Mouse (Mus musculus): ENCODE measurements at regions not wholly inside any gene's neighbourhood (a gene's known extent, or its start where the extent isn't known, plus 50 kb on each side); places are given as distances from the start of the nearest gene placed in this dataset.

DNA sequence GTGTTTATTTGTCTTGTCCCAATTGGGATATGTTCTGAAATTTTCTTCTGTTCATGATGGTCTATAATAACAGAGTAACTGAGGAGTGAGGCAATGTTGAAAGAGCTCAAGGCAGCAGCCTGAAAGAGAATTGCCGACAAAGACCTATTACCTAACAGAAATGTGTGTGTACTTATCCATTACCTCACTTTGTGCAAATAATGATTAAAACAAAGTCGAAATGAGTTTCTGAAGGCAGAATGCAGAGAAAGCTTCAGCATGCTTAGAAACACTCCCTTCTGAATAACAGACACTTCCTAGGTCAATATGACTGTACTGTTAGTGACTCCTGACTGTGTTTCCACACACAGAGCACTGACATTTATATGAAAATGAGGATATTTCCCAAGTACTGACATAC is 63.0 kb downstream of the Kbtbd8 start:
- ATAC-seq: no peak
- Histone ChIP-seq H3K27me3 (replicated peaks) (no peaks in the 10 kb centered on the region), H3K4me2 (replicated peaks) (no peak overlapping the region), H3K4me3 (replicated peaks) (no peak overlapping the region), H3K9ac (no peak overlapping the region), H3K4me1 (replicated peaks) (no peaks in the 10 kb centered on the region), H3K27ac (no peak overlapping the region), H3K9me3 (no peaks in the 10 kb centered on the region), H3K36me3 (no peaks in the 10 kb centered on the region)
- 50% methylated on average over 2 of the region's 2 CpGs for WGBS

DNA sequence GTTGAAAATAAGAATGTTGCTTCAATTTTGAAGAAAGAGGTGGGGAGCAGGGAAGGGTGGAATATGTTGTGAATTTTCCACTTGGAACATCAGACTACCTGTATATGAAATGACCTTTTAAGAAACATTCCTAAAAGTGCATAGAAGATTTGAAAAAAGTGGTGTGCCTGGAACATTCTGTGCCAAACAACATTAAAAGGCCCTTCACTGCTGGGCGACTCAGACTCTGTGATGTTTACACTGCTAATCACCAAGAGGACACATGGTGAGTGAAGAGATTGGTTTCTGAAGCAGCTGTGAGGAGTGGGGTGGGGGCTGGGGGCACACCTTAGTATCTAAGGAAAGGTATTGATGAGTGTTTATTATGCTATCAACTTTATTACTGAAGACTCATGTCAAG is 65.2 kb downstream of the Kbtbd8 start:
- Histone ChIP-seq H3K4me2 (replicated peaks) (no peak overlapping the region), H3K27ac (no peak overlapping the region), H3K27me3 (replicated peaks) (no peaks in the 10 kb centered on the region), H3K4me1 (replicated peaks) (no peaks in the 10 kb centered on the region), H3K9ac (no peak overlapping the region), H3K4me3 (replicated peaks) (no peak overlapping the region), H3K36me3 (no peaks in the 10 kb centered on the region), H3K9me3 (no peaks in the 10 kb centered on the region)
- WGBS: 22% methylated on average over 1 of the region's 1 CpGs
- no peak for ATAC-seq

DNA sequence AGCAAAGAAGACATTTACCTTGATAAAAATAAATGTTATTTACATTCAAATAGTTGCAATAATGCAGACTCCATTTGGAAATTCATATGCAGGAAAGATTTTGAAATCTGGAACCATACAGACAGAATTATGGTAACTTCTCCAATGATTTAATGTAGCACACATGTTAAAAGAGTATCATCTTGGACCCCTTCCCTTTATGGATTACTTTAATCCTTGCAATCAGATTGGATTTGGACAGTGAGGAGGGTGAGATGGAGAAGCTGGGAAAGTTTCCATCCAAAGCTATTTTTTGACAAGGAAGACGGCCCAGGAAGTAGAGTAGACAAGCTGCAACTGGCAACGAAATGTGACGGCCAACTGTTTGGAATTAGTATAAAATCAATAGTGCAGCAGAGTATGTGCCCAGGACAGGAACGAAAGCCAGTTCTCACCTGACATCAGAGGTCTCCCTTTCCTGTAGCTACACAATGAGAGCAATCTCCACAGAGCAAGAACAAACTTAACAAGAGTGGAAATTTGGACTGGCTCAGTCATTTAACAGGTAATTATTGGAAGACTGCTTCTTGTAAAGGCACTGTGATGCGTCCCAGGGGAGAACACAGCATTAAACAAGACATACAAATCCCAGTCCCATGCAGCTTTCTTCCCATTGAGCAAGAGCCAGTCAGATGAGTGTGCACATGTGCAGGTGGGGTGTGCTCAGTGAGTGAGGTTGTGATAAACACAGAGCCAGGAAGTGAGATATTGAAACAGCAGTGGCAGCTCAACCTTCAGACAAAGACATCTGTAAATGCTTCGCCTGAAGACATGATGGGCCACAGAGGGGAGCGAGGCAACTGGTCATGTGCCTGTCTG is 68.3 kb downstream of the Kbtbd8 start:
- no peaks in the 10 kb centered on the region for H3K36me3 ChIP-seq
- H3K4me2 ChIP-seq (replicated peaks): no peak overlapping the region
- H3K4me1 ChIP-seq (replicated peaks): no peaks in the 10 kb centered on the region
- WGBS: 63% methylated on average over 7 of the region's 7 CpGs
- H3K9ac ChIP-seq: no peak overlapping the region
- no peaks in the 10 kb centered on the region for H3K27me3 ChIP-seq (replicated peaks)
- no peak for ATAC-seq
- no peak overlapping the region for H3K27ac ChIP-seq
- H3K9me3 ChIP-seq: no peaks in the 10 kb centered on the region
- H3K4me3 ChIP-seq (replicated peaks): no peak overlapping the region

DNA sequence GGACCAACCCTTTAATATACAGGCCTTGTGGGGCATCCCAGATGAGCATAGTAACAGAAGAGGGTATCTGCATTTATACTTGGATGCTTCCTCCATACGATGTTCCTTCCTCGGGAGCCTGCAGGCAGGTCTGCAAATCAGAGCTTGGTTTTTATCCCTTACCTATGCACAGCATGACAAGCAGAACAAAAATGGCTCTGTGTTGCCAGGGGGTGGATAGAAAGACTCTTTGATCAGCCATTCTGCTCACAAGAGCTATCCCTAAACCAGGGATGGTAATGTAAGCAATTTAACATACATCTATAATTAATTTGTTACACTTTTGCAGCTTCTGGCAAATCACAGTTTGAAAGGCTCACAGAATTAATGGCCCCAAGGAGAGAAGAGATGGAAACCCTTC is 79.6 kb downstream of the Kbtbd8 start:
- H3K9ac ChIP-seq: no peak overlapping the region
- H3K4me2 ChIP-seq (replicated peaks): no peak overlapping the region
- no peaks in the 10 kb centered on the region for H3K36me3 ChIP-seq
- H3K9me3 ChIP-seq: no peaks in the 10 kb centered on the region
- H3K27me3 ChIP-seq (replicated peaks): no peaks in the 10 kb centered on the region
- H3K4me1 ChIP-seq (replicated peaks): no peaks in the 10 kb centered on the region
- no peak for ATAC-seq
- 62% methylated on average over 2 of the region's 2 CpGs for WGBS
- H3K4me3 ChIP-seq (replicated peaks): no peak overlapping the region
- no peak overlapping the region for H3K27ac ChIP-seq

DNA sequence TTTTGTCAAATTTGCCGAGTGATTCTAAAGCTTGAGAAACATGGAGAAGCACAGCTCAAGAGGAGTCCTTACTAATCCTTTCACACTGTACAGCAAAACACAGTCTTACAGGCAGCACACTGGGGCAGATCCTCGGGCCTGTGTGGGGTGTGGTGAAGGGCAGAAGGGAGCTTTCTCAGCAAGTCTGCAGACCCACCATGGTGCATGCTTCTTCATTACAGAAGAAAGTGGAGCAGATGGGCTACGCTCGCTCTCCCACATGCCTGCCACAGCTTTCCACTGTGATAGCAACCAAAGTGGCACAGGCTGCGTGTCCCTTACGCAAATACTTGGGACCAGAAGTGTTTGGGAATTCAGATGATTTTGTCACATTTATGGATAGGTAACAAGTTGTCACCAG is 81.6 kb downstream of the Kbtbd8 start:
- H3K4me2 ChIP-seq (replicated peaks): no peak overlapping the region
- H3K9ac ChIP-seq: no peak overlapping the region
- no peaks in the 10 kb centered on the region for H3K36me3 ChIP-seq
- no peak overlapping the region for H3K27ac ChIP-seq
- 86% methylated on average over 6 of the region's 6 CpGs for whole genome bisulfite sequencing
- no peak for ATAC-seq
- H3K9me3 ChIP-seq: no peaks in the 10 kb centered on the region
- H3K4me3 ChIP-seq (replicated peaks): no peak overlapping the region
- no peaks in the 10 kb centered on the region for H3K4me1 ChIP-seq (replicated peaks)
- no peaks in the 10 kb centered on the region for H3K27me3 ChIP-seq (replicated peaks)

DNA sequence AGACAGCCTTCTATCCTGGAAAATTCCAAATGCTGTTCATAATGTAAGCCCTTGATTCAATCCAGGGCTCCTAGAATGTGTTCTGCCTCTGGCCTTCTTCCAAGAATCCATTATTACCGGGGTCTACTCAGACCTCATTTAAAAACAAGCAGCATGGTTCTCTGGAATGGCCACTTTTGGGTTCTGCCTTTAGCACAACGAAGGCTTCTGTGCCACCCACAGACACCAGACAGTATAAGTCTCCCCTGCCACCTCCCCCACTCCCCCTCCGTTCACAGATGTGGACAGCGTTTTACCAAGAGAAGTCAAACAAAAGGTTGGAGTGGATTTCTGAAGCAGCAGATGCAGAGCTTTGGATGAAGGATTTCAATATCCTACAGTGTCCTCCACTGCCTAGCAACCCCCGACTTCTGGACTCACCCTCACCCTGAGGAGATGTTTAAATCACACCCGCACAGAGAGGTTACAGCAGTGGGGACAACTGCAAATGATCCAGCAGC is 85.3 kb downstream of the Kbtbd8 start:
- WGBS: 29% methylated on average over 6 of the region's 6 CpGs

DNA sequence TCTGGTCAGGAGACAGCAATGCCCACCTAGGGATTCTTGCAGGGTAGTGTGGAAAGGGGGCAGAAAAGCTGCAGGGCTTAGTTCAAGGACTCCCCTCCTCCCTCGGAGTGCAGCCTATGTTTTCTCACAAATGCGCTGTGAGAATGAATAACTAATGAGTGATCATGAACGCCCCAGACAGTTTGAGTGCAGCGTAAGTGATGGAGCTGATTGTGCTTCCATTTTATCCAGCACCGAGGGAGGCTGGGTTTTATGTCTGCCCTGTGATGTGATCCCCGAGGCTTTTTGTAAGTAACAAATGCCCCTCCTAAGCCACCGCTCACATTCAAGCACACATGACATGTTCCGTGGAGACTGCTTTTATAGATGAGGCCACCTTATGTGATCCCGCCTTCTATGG is 85.9 kb downstream of the Kbtbd8 start:
- WGBS: 74% methylated on average over 9 of the region's 9 CpGs
- Histone ChIP-seq H3K9me3 (no peaks in the 10 kb centered on the region), H3K4me2 (replicated peaks) (no peak overlapping the region), H3K4me3 (replicated peaks) (no peak overlapping the region), H3K9ac (no peak overlapping the region), H3K36me3 (no peaks in the 10 kb centered on the region), H3K27ac (no peak overlapping the region), H3K27me3 (replicated peaks) (no peaks in the 10 kb centered on the region), H3K4me1 (replicated peaks) (no peaks in the 10 kb centered on the region)
- no peak for ATAC-seq

More for the DNA sequence above, 85.3 kb downstream of the Kbtbd8 start:
- Histone ChIP-seq H3K4me1 (replicated peaks) (no peaks in the 10 kb centered on the region), H3K4me2 (replicated peaks) (no peak overlapping the region), H3K27me3 (replicated peaks) (no peaks in the 10 kb centered on the region), H3K27ac (no peak overlapping the region), H3K9me3 (no peaks in the 10 kb centered on the region), H3K4me3 (replicated peaks) (no peak overlapping the region), H3K36me3 (no peaks in the 10 kb centered on the region), H3K9ac (no peak overlapping the region)
- peak; percentile 23; the same call in 1 of the 2 replicates for ATAC-seq

DNA sequence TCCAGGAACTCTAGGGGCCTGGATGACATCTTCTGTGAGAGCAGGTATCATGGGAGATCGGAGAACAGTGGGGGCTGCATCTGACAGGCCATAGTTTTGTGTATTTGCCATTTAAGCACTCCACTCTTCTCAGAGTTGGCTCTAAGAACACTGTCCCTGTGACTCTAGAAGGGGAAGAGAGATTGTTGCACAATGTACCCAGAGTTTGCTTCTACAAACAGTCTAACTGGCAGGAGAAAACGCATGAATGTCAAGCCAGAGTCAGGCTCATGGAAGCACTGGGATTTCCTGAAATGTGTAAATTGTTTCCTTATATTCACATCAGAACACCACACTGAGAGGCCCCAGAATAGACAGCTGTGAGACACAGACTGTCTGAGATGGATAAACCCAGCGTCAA is 87.2 kb downstream of the Kbtbd8 start:
- no peak overlapping the region for H3K4me3 ChIP-seq (replicated peaks)

DNA sequence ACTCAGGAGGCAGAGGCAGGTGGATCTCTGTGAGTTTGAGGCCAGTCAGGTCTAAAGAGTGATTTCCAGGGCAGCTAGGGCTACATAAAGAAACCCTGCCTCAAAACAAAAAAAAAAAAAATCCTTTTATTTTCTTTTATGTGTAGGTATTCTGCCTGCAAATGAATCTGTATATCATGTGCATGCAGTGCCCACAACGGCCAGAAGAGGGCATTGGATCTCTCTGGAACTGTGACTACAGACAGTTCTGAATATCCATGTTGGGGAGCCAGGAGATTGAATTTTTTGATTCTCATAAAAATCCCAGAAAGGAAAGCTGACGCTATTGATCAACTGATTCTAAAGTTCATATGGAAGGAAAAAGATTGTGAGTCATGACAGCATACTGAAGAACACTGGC is 90.0 kb downstream of the Kbtbd8 start:
- WGBS: 44% methylated on average over 2 of the region's 2 CpGs
- Histone ChIP-seq H3K4me3 (replicated peaks) (no peak overlapping the region), H3K36me3 (no peaks in the 10 kb centered on the region), H3K9ac (no peak overlapping the region), H3K4me2 (replicated peaks) (no peak overlapping the region), H3K27ac (no peak overlapping the region), H3K9me3 (no peaks in the 10 kb centered on the region), H3K27me3 (replicated peaks) (no peaks in the 10 kb centered on the region), H3K4me1 (replicated peaks) (no peaks in the 10 kb centered on the region)
- ATAC-seq: no peak

More for the DNA sequence above, 87.2 kb downstream of the Kbtbd8 start:
- Histone ChIP-seq H3K27ac (no peak overlapping the region), H3K9me3 (no peaks in the 10 kb centered on the region), H3K27me3 (replicated peaks) (no peaks in the 10 kb centered on the region), H3K4me2 (replicated peaks) (no peak overlapping the region), H3K9ac (no peak overlapping the region), H3K4me1 (replicated peaks) (no peaks in the 10 kb centered on the region), H3K36me3 (no peaks in the 10 kb centered on the region)
- no peak for ATAC-seq
- 66% methylated on average over 3 of the region's 3 CpGs for WGBS

DNA sequence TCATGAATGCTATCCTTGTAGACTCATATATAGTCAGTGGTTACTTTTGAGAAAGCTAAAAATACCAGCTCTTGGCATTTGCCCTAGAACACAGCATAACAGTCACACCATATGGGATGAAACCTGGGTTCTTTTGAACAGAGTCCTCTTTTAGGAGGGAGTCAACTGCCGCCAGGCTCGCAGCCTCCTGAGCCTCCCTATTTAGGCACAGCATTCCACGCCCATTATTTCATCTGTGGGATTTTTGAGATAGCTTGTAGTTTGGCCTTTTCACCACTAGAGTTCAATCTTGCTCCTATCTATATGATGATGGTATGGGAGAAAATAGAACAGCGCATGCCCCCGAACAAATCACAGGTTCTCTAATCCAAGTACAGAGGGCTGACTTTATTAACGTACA is 100.4 kb downstream of the Kbtbd8 start:
- peaks cover 4% of the 10 kb centered on the region; the same call in 1 of the 2 replicates for H3K27me3 ChIP-seq (replicated peaks)
- no peak overlapping the region for H3K4me2 ChIP-seq (replicated peaks)
- H3K27ac ChIP-seq: no peak overlapping the region
- no peaks in the 10 kb centered on the region for H3K36me3 ChIP-seq
- H3K9ac ChIP-seq: no peak overlapping the region
- H3K4me1 ChIP-seq (replicated peaks): no peaks in the 10 kb centered on the region
- H3K4me3 ChIP-seq (replicated peaks): no peak overlapping the region
- WGBS: 40% methylated on average over 6 of the region's 6 CpGs
- ATAC-seq: no peak
- no peaks in the 10 kb centered on the region for H3K9me3 ChIP-seq

DNA sequence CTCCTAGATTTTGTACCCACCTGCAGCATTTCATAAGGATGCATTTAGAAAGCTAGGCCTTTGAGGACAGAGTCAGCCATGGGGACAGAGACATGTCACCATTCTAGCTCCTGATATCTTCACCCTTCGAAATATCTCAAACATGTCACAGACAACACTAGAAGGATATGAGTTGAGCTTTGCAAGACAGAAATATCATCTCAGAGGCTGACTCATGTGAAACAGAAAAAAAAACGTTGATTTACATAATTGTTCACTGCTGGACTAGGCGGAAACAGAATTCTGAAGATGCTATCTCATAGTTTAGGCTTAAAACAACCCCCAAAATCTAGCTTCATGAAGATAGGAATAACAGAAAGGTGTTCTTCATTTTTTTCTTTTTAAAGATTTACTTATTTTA is 101.8 kb downstream of the Kbtbd8 start:
- no peak for ATAC-seq
- WGBS: 66% methylated on average over 3 of the region's 3 CpGs
- no peak overlapping the region for H3K9ac ChIP-seq
- H3K4me3 ChIP-seq (replicated peaks): no peak overlapping the region
- H3K9me3 ChIP-seq: no peaks in the 10 kb centered on the region
- no peaks in the 10 kb centered on the region for H3K36me3 ChIP-seq
- no peak overlapping the region for H3K27ac ChIP-seq
- peaks cover 4% of the 10 kb centered on the region; the same call in 1 of the 2 replicates for H3K27me3 ChIP-seq (replicated peaks)
- H3K4me1 ChIP-seq (replicated peaks): no peaks in the 10 kb centered on the region
- no peak overlapping the region for H3K4me2 ChIP-seq (replicated peaks)

DNA sequence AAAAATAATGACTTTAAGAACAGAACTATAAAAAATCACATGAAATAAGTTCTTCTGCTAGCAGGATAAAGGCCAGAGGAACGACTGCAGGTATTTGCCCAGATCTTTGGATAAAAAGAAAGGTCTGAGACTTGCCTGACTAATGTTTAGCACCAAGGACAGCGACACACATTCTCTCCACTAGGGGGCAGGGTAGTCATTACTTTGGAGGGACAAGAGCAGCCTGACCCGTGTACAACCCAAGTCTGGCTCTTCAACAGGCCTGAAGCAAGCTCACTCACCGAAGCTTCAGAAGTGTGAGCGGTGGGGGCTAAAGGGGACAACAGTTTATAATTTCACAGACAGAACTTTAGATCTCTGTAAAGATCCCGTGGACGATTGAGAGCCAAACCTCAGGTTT is 98.4 kb upstream of the Gm10234 start:
- Histone ChIP-seq H3K9me3 (no peaks in the 10 kb centered on the region), H3K27me3 (replicated peaks) (no peaks in the 10 kb centered on the region), H3K4me1 (replicated peaks) (no peaks in the 10 kb centered on the region), H3K4me2 (replicated peaks) (no peak overlapping the region), H3K27ac (no peak overlapping the region), H3K4me3 (replicated peaks) (no peak overlapping the region), H3K9ac (no peak overlapping the region), H3K36me3 (no peaks in the 10 kb centered on the region)
- WGBS: 27% methylated on average over 7 of the region's 7 CpGs
- ATAC-seq: peak; percentile 51; the same call in 1 of the 2 replicates

DNA sequence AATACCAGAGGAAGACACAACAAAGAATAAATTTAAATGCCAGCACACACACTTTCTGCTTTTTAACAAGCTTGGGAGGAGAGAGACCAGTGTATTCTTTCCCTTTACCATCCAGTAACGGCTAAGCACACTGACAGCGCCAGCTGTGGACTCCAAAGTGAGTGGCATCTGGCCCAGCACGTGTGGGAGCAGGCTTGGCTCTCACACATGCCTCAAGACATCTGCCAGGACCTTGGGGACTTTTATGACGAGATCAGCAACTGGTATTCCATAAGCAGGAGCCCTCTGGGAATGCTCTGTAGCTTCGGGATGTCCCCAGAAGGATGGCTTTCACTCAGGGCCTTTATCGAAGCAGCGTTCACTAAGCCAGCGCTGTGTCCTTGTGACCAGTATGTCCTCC is 92.0 kb upstream of the Gm10234 start:
- no peaks in the 10 kb centered on the region for H3K9me3 ChIP-seq
- no peak for ATAC-seq
- no peak overlapping the region for H3K4me2 ChIP-seq (replicated peaks)
- no peaks in the 10 kb centered on the region for H3K36me3 ChIP-seq
- no peak overlapping the region for H3K4me3 ChIP-seq (replicated peaks)
- H3K27me3 ChIP-seq (replicated peaks): no peaks in the 10 kb centered on the region
- no peak overlapping the region for H3K27ac ChIP-seq
- WGBS: 83% methylated on average over 8 of the region's 8 CpGs
- H3K9ac ChIP-seq: no peak overlapping the region
- 0 out of 2 replicates have a peak, but pooled peaks cover 4% of the 10 kb centered on the region for H3K4me1 ChIP-seq (replicated peaks)

All from intestine, embryonic 15.5 days (tissue).